Mouse (Mus musculus) B cell, adult 2 months (primary cell): ENCODE measurements at regions not wholly inside any gene's neighbourhood (a gene's known extent, or its start where the extent isn't known, plus 50 kb on each side); places are given as distances from the start of the nearest gene placed in this dataset.

Experiments
- DNase-seq, 2 experiments: peaks; one replicate each; pipeline ENCODE4 v3.0.0; 2022

- no peak for DNase-seq
These were observed 55.1 kb upstream of the Smox start for GRCm38 (mm10) chr2:131436149-131436548.

GRCm38 (mm10) chr2:131430474-131430873, 60.8 kb upstream of the Smox start:
- no peak for DNase-seq

- DNase-seq: no peak
These were observed 63.2 kb upstream of the Smox start for GRCm38 (mm10) chr2:131428089-131428488.

- DNase-seq: no peak
These were observed 64.4 kb upstream of the Smox start for GRCm38 (mm10) chr2:131426941-131427340.

- DNase-seq: no peak
These were observed 67.5 kb upstream of the Smox start for GRCm38 (mm10) chr2:131423616-131424320.

GRCm38 (mm10) chr2:131422907-131423445, 68.3 kb upstream of the Smox start:
- peak; percentile 71 for DNase-seq

GRCm38 (mm10) chr2:131418130-131418529, 65.4 kb upstream of the Rnf24 start:
- DNase-seq: no peak

GRCm38 (mm10) chr2:131417472-131417871, 64.8 kb upstream of the Rnf24 start:
- no peak for DNase-seq

- peak; percentile 49 to 54 for DNase-seq
These were observed 63.8 kb upstream of the Rnf24 start for GRCm38 (mm10) chr2:131416482-131416881.

- DNase-seq: no peak
These were observed 58.3 kb upstream of the Rnf24 start for GRCm38 (mm10) chr2:131410906-131411520.

- DNase-seq: no peak
These were observed 54.6 kb upstream of the Rnf24 start for GRCm38 (mm10) chr2:131407337-131407736.

GRCm38 (mm10) chr2:131404218-131404555, 51.5 kb upstream of the Rnf24 start:
- no peak for DNase-seq

GRCm38 (mm10) chr2:131403543-131404217, 51.0 kb upstream of the Rnf24 start:
- DNase-seq: no peak
